ENCODE assay signal across 8 mouse cellular contexts in the genomic region with DNA sequence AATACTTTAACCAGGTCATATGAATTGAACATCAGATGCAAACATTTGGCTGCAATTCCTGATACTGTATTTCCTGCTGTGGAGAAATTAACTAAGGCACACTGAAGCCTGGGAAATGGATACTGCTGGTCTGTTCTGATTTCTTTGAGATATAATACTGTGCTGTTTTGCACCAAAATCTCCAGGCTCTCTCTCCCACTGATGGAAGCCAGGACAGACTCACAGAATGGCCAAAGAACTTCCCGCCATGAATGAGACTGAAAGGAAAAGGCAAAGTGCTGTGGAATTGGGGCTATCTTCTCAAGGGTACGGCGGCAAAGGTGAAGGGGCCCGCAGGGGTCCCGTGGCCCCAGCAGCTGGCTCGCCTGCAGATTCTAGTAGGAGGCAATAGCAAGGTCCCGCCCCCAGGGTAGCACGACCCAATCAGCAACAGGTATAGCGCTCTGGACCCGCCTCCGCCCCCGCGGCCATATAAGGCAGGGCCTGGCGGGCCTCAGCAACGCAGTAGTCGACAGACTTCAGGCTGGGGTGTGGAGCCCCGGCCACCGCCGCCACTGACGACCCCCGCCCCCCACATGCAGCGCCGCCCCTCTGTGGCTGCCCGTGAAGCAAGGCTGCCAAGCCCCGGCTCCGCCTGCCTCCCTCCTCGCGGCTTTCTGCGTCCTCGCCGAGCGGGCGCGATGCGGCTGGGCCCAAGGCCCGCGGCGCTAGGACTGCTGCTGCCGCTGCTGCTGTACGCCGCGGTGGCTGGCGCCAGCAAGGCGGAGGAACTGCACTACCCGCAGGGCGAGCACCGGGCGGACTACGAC. TPM values are rescaled to one million over a fixed set of nuclear protein-coding genes. Genes with fewer than 3 reads are reported as not detected.
DNase-seq lines count a peak whose midpoint lies in the region; ATAC-seq and TF ChIP-seq lines count a peak whose summit lies in the region.

A gene (plus strand): TSS at position 474 of the 809 bp plus-strand sequence.

- H3K27me3 ChIP-seq in megakaryocyte, embryonic 14.5 days (replicated peaks): peaks cover 3% of the 10 kb centered on the region

- peaks cover 4% of the 10 kb centered on the region for H3K4me1 ChIP-seq in cortical plate, adult 2 months (ENCODE audit: control insufficient read depth, insufficient read depth, low read length)
- peaks cover 10% of the 10 kb centered on the region for H3K4me1 ChIP-seq in megakaryocyte, embryonic 14.5 days

- TF ChIP-seq POLR2A in cortical plate, adult 2 months (IDR thresholded peaks at IDR 0.05; ENCODE audit: extremely low read depth, insufficient read depth, low read length): peak; percentile 83

- H3K4me3 ChIP-seq in cortical plate, adult 2 months (ENCODE audit: insufficient read depth, low read length): peak within 1 kb of the TSS; percentile 88
- H3K4me3 ChIP-seq in megakaryocyte, embryonic 14.5 days (replicated peaks): peak within 1 kb of the TSS; percentile 98

- H3K9me3 ChIP-seq in megakaryocyte, embryonic 14.5 days: no peaks in the 10 kb centered on the region

- H3K27ac ChIP-seq in cortical plate, adult 2 months (ENCODE audit: insufficient read depth, low read length): peak within 1 kb of the TSS; percentile 91

- no peak for TF ChIP-seq CTCF in cortical plate, adult 2 months (IDR thresholded peaks at IDR 0.05; ENCODE audit: extremely low read depth, insufficient read depth, low read length)

- peak; percentile 94 to 95 for DNase-seq in gastrocnemius, adult 8-10 months (ENCODE audit: low spot score in 2 of 2)
- DNase-seq in hindlimb bud, embryonic 11.5 days (ENCODE audit: extremely low spot score, low read depth, low spot score): peak; percentile 57
- peak; percentile 94 for DNase-seq in left cerebral cortex, adult 8-10 months (ENCODE audit: low spot score in 2 of 2)
- peak; percentile 97 for DNase-seq in right cerebral cortex, postnatal 10 days (ENCODE audit: low spot score in 2 of 2)
- DNase-seq in urinary bladder, postnatal 25 days (ENCODE audit: low spot score): peak; percentile 92

- peak; percentile 99 for ATAC-seq in activated CD4-positive, CD25-positive, alpha-beta regulatory T cell, adult 4 months

- H3K36me3 ChIP-seq in megakaryocyte, embryonic 14.5 days (replicated peaks; ENCODE audit: low read length): peaks cover 25% of the 10 kb centered on the region

RNA-seq across cellular contexts. Expression of the gene that starts here (rescaled TPM):
- polyA plus RNA-seq in activated CD4-positive, CD25-positive, alpha-beta regulatory T cell, adult 4 months (2017; shearing (Covaris generic)): 10 to 100 TPM; 16.7 to 21.5 TPM
- polyA plus RNA-seq in cortical plate, adult 2 months (2012; rRNA removed): 151 and 154 TPM in 2 replicates
- 10 to 100 TPM; 19.0 to 21.3 (median 19.6) TPM for total RNA-seq in gastrocnemius, adult 8-10 months (2022)
- total RNA-seq in left cerebral cortex, adult 8-10 months (2022): 100 to 1,000 TPM in 3 of 4 experiments, 10 to 100 TPM in 1; 98.4 to 109 (median 102) TPM
- 18.5 and 34.1 TPM in 2 replicates for polyA plus RNA-seq in megakaryocyte, embryonic 14.5 days (2012; ENCODE audit: insufficient read depth, low replicate concordance)

Comparison
In these comparisons a context has a peak if more than half of its experiments do, and no peak if none do; other contexts are left out.
1. Peak in every context shown above with its lines: DNase-seq, ATAC-seq, H3K4me3 ChIP-seq and H3K27ac ChIP-seq.
2. RNA of the gene that starts here (total RNA-seq): 98.4 to 109 TPM in left cerebral cortex, adult 8-10 months; 19.0 to 21.3 TPM in gastrocnemius, adult 8-10 months; every median in the first group is over 4 times any median in the second.